Mouse (Mus musculus) mouse embryonic stem cell (cell line): ENCODE measurements around the gene Tgfa.

Experiments
- in situ Hi-C, 2 experiments: fragments of 300-500 bp; cut with MboI; formaldehyde crosslinking; loops; 1 replicate in 1 of 2; 3 replicates in 1 of 2; pipeline ENCODE4 v1.14.3; 2019 to 2020; ENCODE audit warnings: low sequenced_read_pairs in 2 of 2, low pct_unique_long_range_greater_than_20kb in 1 of 2, mixed read lengths in 1 of 2; ENCODE audit not compliant: unreplicated experiment in 1 of 2

The Tgfa gene

GRCm38 (mm10) chr6:86270373-86271068 is 75.5 kb downstream of the Tgfa start:
- in situ Hi-C loops: no loop called here

- in situ Hi-C loops: no loop called here
Observed at GRCm38 (mm10) chr6:86271130-86271529, 76.1 kb downstream of the Tgfa start.

- in situ Hi-C loops: no loop called here
Observed at GRCm38 (mm10) chr6:86275704-86276103, 80.7 kb downstream of the Tgfa start.

GRCm38 (mm10) chr6:86276816-86277215 is 81.8 kb downstream of the Tgfa start:
- in situ Hi-C loops: no loop called here

GRCm38 (mm10) chr6:86277620-86278019 is 82.6 kb downstream of the Tgfa start:
- in situ Hi-C loops: no loop called here

- in situ Hi-C loops: no loop called here
Observed at GRCm38 (mm10) chr6:86281573-86282210, 86.7 kb downstream of the Tgfa start.

- in situ Hi-C loops: no loop called here
Observed at GRCm38 (mm10) chr6:86293301-86293700, 98.3 kb downstream of the Tgfa start.

GRCm38 (mm10) chr6:86295451-86295850 is 100.4 kb downstream of the Tgfa start:
- in situ Hi-C loops: no loop called here

- in situ Hi-C loops: no loop called here
Observed at GRCm38 (mm10) chr6:86296126-86296525, 101.1 kb downstream of the Tgfa start.

GRCm38 (mm10) chr6:86296938-86297337 is 101.9 kb downstream of the Tgfa start:
- in situ Hi-C loops: no loop called here

- in situ Hi-C loops: no loop called here
Observed at GRCm38 (mm10) chr6:86298961-86299360, 103.9 kb downstream of the Tgfa start.

GRCm38 (mm10) chr6:86299381-86299780 is 104.4 kb downstream of the Tgfa start:
- in situ Hi-C loops: no loop called here

GRCm38 (mm10) chr6:86305680-86306079 is 110.7 kb downstream of the Tgfa start:
- in situ Hi-C loops: no loop called here

GRCm38 (mm10) chr6:86314011-86314410 is 119.0 kb downstream of the Tgfa start:
- in situ Hi-C loops: no loop called here

- in situ Hi-C loops: no loop called here
Observed at GRCm38 (mm10) chr6:86317066-86317465, 122.0 kb downstream of the Tgfa start.

- in situ Hi-C loops: no loop called here
Observed at GRCm38 (mm10) chr6:86318855-86319254, 123.8 kb downstream of the Tgfa start.

GRCm38 (mm10) chr6:86322031-86322563 is 127.1 kb downstream of the Tgfa start:
- in situ Hi-C loops: no loop called here

- in situ Hi-C loops: no loop called here
Observed at GRCm38 (mm10) chr6:86322991-86323390, 128.0 kb downstream of the Tgfa start.

GRCm38 (mm10) chr6:86324400-86324799 is 129.4 kb downstream of the Tgfa start:
- in situ Hi-C loops: no loop called here
